Mouse (Mus musculus) lung, embryonic 16.5 days (tissue): ENCODE data around the gene Cyb5r2. TPM values are rescaled to one million over a fixed set of nuclear protein-coding genes. Genes with fewer than 3 reads are reported as not detected.

Experiments
- ATAC-seq: fragments of 200-750 bp; cut with Nextera tagmentation; 2 replicates; pipeline ENCODE4 v1.8.0; 2017; ENCODE audit warnings: low read depth, mild to moderate bottlenecking, moderate library complexity
- H3K27ac ChIP-seq: fragments of 300-500 bp; sonication (generic); 2 replicates; pipeline ENCODE4 v1.5.1; 2014; ENCODE audit warnings: mild to moderate bottlenecking, control low read depth, low read length
- H3K27me3 ChIP-seq: fragments of 300-500 bp; sonication (generic); 2 replicates; pipeline ENCODE4 v1.6.1; 2014; ENCODE audit warnings: low read depth, low read length, mixed read lengths; ENCODE audit not compliant: control insufficient read depth, insufficient read depth
- H3K36me3 ChIP-seq: fragments of 300-500 bp; sonication (generic); 2 replicates; pipeline ENCODE4 v1.6.1; 2014; ENCODE audit warnings: low read length; ENCODE audit not compliant: control insufficient read depth, insufficient read depth
- H3K4me1 ChIP-seq: fragments of 300-500 bp; sonication (generic); replicated peaks from 2 replicates; pipeline ENCODE4 v1.6.1; 2014; ENCODE audit warnings: low read length, mixed read lengths; ENCODE audit not compliant: control insufficient read depth, insufficient read depth
- H3K4me2 ChIP-seq: fragments of 300-500 bp; sonication (generic); 2 replicates; pipeline ENCODE4 v1.6.1; 2014; ENCODE audit warnings: low read depth, low read length, control low read depth
- H3K4me3 ChIP-seq: fragments of 300-500 bp; sonication (generic); 2 replicates; pipeline ENCODE4 v1.5.1; 2014; ENCODE audit warnings: mild to moderate bottlenecking, low read length, control low read depth
- H3K9ac ChIP-seq: fragments of 300-500 bp; sonication (generic); 2 replicates; pipeline ENCODE4 v1.6.1; 2014; ENCODE audit warnings: low read length, control low read depth
- H3K9me3 ChIP-seq: fragments of 300-500 bp; sonication (generic); 2 replicates; pipeline ENCODE4 v1.6.1; 2016; ENCODE audit warnings: low read length; ENCODE audit not compliant: control insufficient read depth
- WGBS: fragments of 180-500 bp; shearing (Covaris S2); extraction: QIAGEN DNeasy Blood & Tissue Kit; methylation state at CpG from one replicate; pipeline ENCODE4 v1.1.7; 2014; 5-methylcytosine and 5-hydroxymethylcytosine counted together
- polyA plus RNA-seq: library from polyadenylated mRNA; unstranded; fragments of >200 nt; fragmentation: Nextera tagmentation; extraction: Ambion mirVana; gene quantifications from 2 replicates; pipeline ENCODE4 v1.2.1, GENCODE M21; 2015

The Cyb5r2 gene
- 0.08 and 0.28 TPM in 2 replicates for polyA plus RNA-seq

- peak within 1 kb of the TSS; percentile 41; the same call in 1 of the 2 replicates for H3K9ac ChIP-seq
- no peak within 1 kb of the TSS for H3K27ac ChIP-seq
- WGBS = 11% methylated on average over 23 of the region's 23 CpGs
- ATAC-seq = peak; percentile 67; the same call in 1 of the 2 replicates
- no peaks in the 10 kb centered on the region; the same call in 1 of the 2 replicates for H3K27me3 ChIP-seq
- no peaks in the 10 kb centered on the region for H3K9me3 ChIP-seq
- H3K4me2 ChIP-seq = peak within 1 kb of the TSS; percentile 51
- H3K4me1 ChIP-seq = peaks cover 4% of the 10 kb centered on the region; the same call in 1 of the 2 replicates
- no peaks in the 10 kb centered on the region for H3K36me3 ChIP-seq
- H3K4me3 ChIP-seq = peak within 1 kb of the TSS; percentile 29
These were observed at the start of gene Cyb5r2 for GRCm38 (mm10) chr7:107757308-107758151. Cyb5r2 (minus strand) TSS chr7:107758032.

- Histone ChIP-seq H3K9ac (no peak overlapping the region), H3K4me2 (no peak overlapping the region), H3K36me3 (no peaks in the 10 kb centered on the region), H3K27me3 (no peaks in the 10 kb centered on the region), H3K4me1 (no peaks in the 10 kb centered on the region), H3K27ac (no peak overlapping the region), H3K9me3 (no peaks in the 10 kb centered on the region; the same call in 1 of the 2 replicates), H3K4me3 (no peak overlapping the region)
- WGBS = 69% methylated on average over 3 of the region's 3 CpGs
- no peak for ATAC-seq
These were observed 44.3 kb upstream of the Cyb5r2 start for GRCm38 (mm10) chr7:107802138-107802537.

GRCm38 (mm10) chr7:107801108-107801507 is 43.3 kb upstream of the Cyb5r2 start, which contains the start of gene Ovch2:
Ovch2 (minus strand) TSS chr7:107801208.
- H3K9ac ChIP-seq = no peak within 1 kb of the TSS
- no peak for ATAC-seq
- no peaks in the 10 kb centered on the region for H3K36me3 ChIP-seq
- H3K9me3 ChIP-seq = no peaks in the 10 kb centered on the region; the same call in 1 of the 2 replicates
- WGBS = 92% methylated on average over 2 of the region's 2 CpGs
- no peaks in the 10 kb centered on the region for H3K4me1 ChIP-seq
- H3K4me2 ChIP-seq = no peak within 1 kb of the TSS
- H3K27ac ChIP-seq = no peak within 1 kb of the TSS
- no peak within 1 kb of the TSS for H3K4me3 ChIP-seq
- H3K27me3 ChIP-seq = no peaks in the 10 kb centered on the region

GRCm38 (mm10) chr7:107796500-107796899 is 38.7 kb upstream of the Cyb5r2 start:
- Histone ChIP-seq H3K9me3 (no peaks in the 10 kb centered on the region), H3K4me3 (no peak overlapping the region), H3K27ac (no peak overlapping the region), H3K9ac (no peak overlapping the region), H3K4me1 (no peaks in the 10 kb centered on the region), H3K36me3 (no peaks in the 10 kb centered on the region), H3K27me3 (no peaks in the 10 kb centered on the region), H3K4me2 (no peak overlapping the region)
- no peak for ATAC-seq
- WGBS = 74% methylated on average over 2 of the region's 2 CpGs

GRCm38 (mm10) chr7:107787977-107788620 is 30.3 kb upstream of the Cyb5r2 start:
- no peak overlapping the region for H3K9ac ChIP-seq
- WGBS = 51% methylated on average over 3 of the region's 3 CpGs
- H3K4me3 ChIP-seq = no peak overlapping the region
- no peak overlapping the region for H3K27ac ChIP-seq
- no peaks in the 10 kb centered on the region for H3K4me1 ChIP-seq
- ATAC-seq = no peak
- no peak overlapping the region for H3K4me2 ChIP-seq
- no peaks in the 10 kb centered on the region for H3K27me3 ChIP-seq
- no peaks in the 10 kb centered on the region for H3K9me3 ChIP-seq
- no peaks in the 10 kb centered on the region for H3K36me3 ChIP-seq

- Histone ChIP-seq H3K27ac (no peak overlapping the region), H3K9me3 (no peaks in the 10 kb centered on the region), H3K4me2 (no peak overlapping the region), H3K9ac (no peak overlapping the region), H3K36me3 (no peaks in the 10 kb centered on the region), H3K4me1 (no peaks in the 10 kb centered on the region), H3K4me3 (no peak overlapping the region), H3K27me3 (no peaks in the 10 kb centered on the region)
- ATAC-seq = no peak
- 37% methylated on average over 4 of the region's 4 CpGs for WGBS
These were observed 21.8 kb upstream of the Cyb5r2 start for GRCm38 (mm10) chr7:107779611-107780010.

GRCm38 (mm10) chr7:107778216-107778615 is 20.4 kb upstream of the Cyb5r2 start:
- ATAC-seq = no peak
- Histone ChIP-seq H3K4me3 (no peak overlapping the region), H3K4me1 (no peaks in the 10 kb centered on the region), H3K9ac (no peak overlapping the region), H3K36me3 (no peaks in the 10 kb centered on the region), H3K27ac (no peak overlapping the region), H3K4me2 (no peak overlapping the region), H3K9me3 (no peaks in the 10 kb centered on the region), H3K27me3 (no peaks in the 10 kb centered on the region)
- WGBS = 53% methylated on average over 1 of the region's 1 CpGs

- no peak overlapping the region for H3K27ac ChIP-seq
- 50% methylated on average over 6 of the region's 6 CpGs for WGBS
- H3K4me3 ChIP-seq = no peak overlapping the region
- no peak for ATAC-seq
- no peak overlapping the region for H3K9ac ChIP-seq
- no peaks in the 10 kb centered on the region for H3K27me3 ChIP-seq
- H3K4me2 ChIP-seq = no peak overlapping the region
- H3K4me1 ChIP-seq = no peaks in the 10 kb centered on the region
- no peaks in the 10 kb centered on the region for H3K36me3 ChIP-seq
- no peaks in the 10 kb centered on the region for H3K9me3 ChIP-seq
These were observed 13.0 kb upstream of the Cyb5r2 start for GRCm38 (mm10) chr7:107770812-107771211.

GRCm38 (mm10) chr7:107756748-107757147 is 1.1 kb downstream of the Cyb5r2 start:
- H3K9ac ChIP-seq = no peak overlapping the region
- H3K4me1 ChIP-seq = peaks cover 4% of the 10 kb centered on the region; the same call in 1 of the 2 replicates
- no peak overlapping the region for H3K4me2 ChIP-seq
- no peaks in the 10 kb centered on the region for H3K36me3 ChIP-seq
- H3K27ac ChIP-seq = no peak overlapping the region
- no peaks in the 10 kb centered on the region; the same call in 1 of the 2 replicates for H3K27me3 ChIP-seq
- H3K9me3 ChIP-seq = no peaks in the 10 kb centered on the region
- WGBS = 80% methylated on average over 2 of the region's 2 CpGs
- ATAC-seq = no peak
- no peak overlapping the region for H3K4me3 ChIP-seq
